Mouse (Mus musculus) stomach, embryonic 14.5 days (tissue): ENCODE results near the gene Dvl3. TPM values are rescaled to one million over a fixed set of nuclear protein-coding genes. Genes with fewer than 3 reads are reported as not detected.

Experiments used
- ATAC-seq: fragments of 200-750 bp; cut with Nextera tagmentation; 2 replicates; pipeline ENCODE4 v1.8.0; 2017; ENCODE audit warnings: low read depth, moderate TSS enrichment; ENCODE audit not compliant: insufficient number of reproducible peaks, insufficient read depth, low FRiP score
- H3K27ac ChIP-seq: fragments of 300-500 bp; sonication (generic); 2 replicates; pipeline ENCODE4 v1.5.1; 2014; ENCODE audit warnings: mild to moderate bottlenecking, low read length, moderate library complexity, mixed read lengths
- H3K27me3 ChIP-seq: fragments of 300-500 bp; sonication (generic); 2 replicates; pipeline ENCODE4 v1.6.1; 2014; ENCODE audit warnings: low read length, control low read depth, mixed read lengths; ENCODE audit not compliant: control insufficient read depth, insufficient read depth
- H3K36me3 ChIP-seq: fragments of 300-500 bp; sonication (generic); 2 replicates; pipeline ENCODE4 v1.6.1; 2014; ENCODE audit warnings: mild to moderate bottlenecking, control low read depth, low read length, moderate library complexity, mixed read lengths; ENCODE audit not compliant: control insufficient read depth, insufficient read depth
- H3K4me1 ChIP-seq: fragments of 300-500 bp; sonication (generic); 2 replicates; pipeline ENCODE4 v1.6.1; 2014; ENCODE audit warnings: low read length, control low read depth, mixed read lengths; ENCODE audit not compliant: control insufficient read depth, insufficient read depth
- H3K4me2 ChIP-seq: fragments of 300-500 bp; sonication (generic); replicated peaks from 2 replicates; pipeline ENCODE4 v1.6.1; 2014; ENCODE audit warnings: low read depth, low read length, control low read depth
- H3K4me3 ChIP-seq: fragments of 300-500 bp; sonication (generic); 2 replicates; pipeline ENCODE4 v1.5.1; 2014; ENCODE audit warnings: low read depth, low read length, control low read depth
- H3K9ac ChIP-seq: fragments of 300-500 bp; sonication (generic); replicated peaks from 2 replicates; pipeline ENCODE4 v1.6.1; 2014; ENCODE audit warnings: low read depth, mild to moderate bottlenecking, control low read depth, low read length, moderate library complexity, mixed read lengths
- H3K9me3 ChIP-seq: fragments of 300-500 bp; sonication (generic); 2 replicates; pipeline ENCODE4 v1.6.1; 2016; ENCODE audit warnings: low read depth, low read length, control low read depth; ENCODE audit not compliant: control insufficient read depth
- WGBS: fragments of 180-500 bp; shearing (Covaris S2); extraction: QIAGEN DNeasy Blood & Tissue Kit; methylation state at CpG from one replicate; pipeline ENCODE4 v1.1.7; 2014; 5-methylcytosine and 5-hydroxymethylcytosine counted together
- polyA plus RNA-seq: library from polyadenylated mRNA; unstranded; fragments of >200 nt; fragmentation: Nextera tagmentation; extraction: Ambion mirVana; gene quantifications from 2 replicates; pipeline ENCODE4 v1.2.1, GENCODE M21; 2014

Gene Dvl3
- 29.2 and 31.7 TPM in 2 replicates for polyA plus RNA-seq

DNA sequence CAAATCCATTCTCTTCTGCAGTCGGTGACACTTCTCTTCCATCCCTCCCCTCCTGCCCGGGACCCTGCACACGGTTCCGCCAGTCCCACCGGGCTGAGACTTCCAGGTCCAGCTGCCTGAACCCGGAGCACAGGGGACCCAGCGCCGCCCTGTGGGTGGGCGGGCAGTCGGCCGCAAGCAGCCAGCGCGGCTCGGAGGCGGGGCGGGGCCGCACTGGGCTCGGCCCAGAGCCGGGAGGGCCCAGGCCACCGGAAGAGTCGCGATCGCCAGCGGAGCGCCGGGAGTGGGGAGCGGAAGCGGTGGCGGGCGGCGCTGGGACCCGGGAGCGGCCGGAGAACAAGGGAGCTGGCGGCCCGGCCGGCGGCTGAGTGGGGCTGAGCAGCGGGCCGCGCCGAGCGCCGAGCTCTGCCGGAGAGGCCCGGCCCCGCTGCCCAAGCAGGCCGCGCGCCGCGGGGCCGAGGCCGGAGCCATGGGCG, at the start of gene Dvl3:
Gene Dvl3 (plus strand): TSS at position 257 of the 476 bp plus-strand sequence.
- WGBS = 1% methylated on average over 53 of the region's 55 CpGs
- Histone ChIP-seq H3K27me3 (no peaks in the 10 kb centered on the region), H3K4me1 (0 out of 2 replicates have a peak, but pooled peaks cover 10% of the 10 kb centered on the region), H3K9ac (peak within 1 kb of the TSS; percentile 90), H3K4me2 (peak within 1 kb of the TSS; percentile 82), H3K4me3 (peak within 1 kb of the TSS; percentile 94), H3K36me3 (peaks cover 5% of the 10 kb centered on the region), H3K9me3 (no peaks in the 10 kb centered on the region), H3K27ac (peak within 1 kb of the TSS; percentile 94)
- peak; percentile 96 for ATAC-seq

DNA sequence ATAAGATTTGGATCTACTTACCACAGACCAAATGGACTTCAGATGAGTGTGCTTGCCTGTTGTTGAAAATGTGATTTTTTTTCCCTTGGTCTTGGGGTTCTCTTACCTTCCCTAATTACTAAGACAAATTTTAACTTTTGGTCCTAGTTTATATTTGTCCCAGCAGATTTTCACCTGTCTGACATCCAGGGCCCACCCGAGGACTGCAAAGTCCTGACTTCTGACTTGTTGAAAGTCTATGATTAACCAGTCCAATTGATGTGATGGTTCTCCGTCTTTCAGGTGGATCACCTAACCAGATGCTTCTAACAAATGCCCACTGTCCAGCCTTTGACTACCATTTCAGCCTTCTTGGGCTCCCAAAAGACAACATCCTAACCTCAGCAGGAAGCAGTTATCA, 45.8 kb upstream of the Dvl3 start:
- Histone ChIP-seq H3K4me1 (no peaks in the 10 kb centered on the region), H3K36me3 (no peaks in the 10 kb centered on the region), H3K4me3 (no peak overlapping the region), H3K27ac (no peak overlapping the region), H3K27me3 (no peaks in the 10 kb centered on the region), H3K9me3 (no peaks in the 10 kb centered on the region), H3K9ac (no peak overlapping the region), H3K4me2 (no peak overlapping the region)
- 90% methylated on average over 2 of the region's 2 CpGs for WGBS
- ATAC-seq = no peak

DNA sequence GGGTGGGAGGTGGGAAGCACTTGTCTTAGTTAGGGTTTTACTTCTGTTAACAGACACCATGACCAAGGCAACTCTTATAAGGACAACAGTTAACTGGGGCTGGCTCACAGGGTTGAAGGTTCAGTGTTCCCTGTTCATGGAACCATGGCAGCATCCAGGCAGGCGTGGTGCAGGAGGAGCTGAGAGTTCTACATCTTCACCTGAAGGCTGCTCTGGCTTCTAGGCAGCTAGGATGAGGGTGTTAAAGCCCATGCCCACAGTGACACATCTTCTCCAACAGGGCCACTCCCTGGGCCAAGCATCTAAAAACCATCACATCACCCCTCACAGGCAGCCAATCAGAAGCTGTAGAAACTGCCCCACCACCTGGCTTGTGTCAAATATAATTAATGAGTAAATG, 45.1 kb upstream of the Dvl3 start:
- WGBS = 71% methylated on average over 1 of the region's 1 CpGs
- no peak overlapping the region for H3K27ac ChIP-seq
- no peak for ATAC-seq

DNA sequence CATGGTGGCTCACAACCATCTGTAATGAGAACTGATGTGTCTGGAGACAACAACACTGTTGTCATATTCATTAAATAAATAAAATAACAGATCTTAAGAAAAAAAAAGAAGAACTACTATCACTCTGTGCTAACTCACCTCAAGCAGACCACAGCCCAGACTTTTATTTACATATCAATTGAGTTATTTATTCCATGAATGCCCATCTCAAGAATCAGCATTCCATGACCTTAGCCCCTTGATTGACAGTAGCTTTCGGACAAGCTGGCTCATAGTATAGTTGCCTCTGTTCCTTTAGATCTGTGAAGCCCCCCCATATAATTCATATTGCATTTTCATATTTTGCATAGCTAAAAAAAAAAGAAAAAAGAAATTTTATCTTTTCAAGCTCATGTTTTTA, 43.0 kb upstream of the Dvl3 start:
- WGBS = 77% methylated on average over 1 of the region's 1 CpGs
- H3K4me1 ChIP-seq = peaks cover 5% of the 10 kb centered on the region; the same call in 1 of the 2 replicates
- H3K9ac ChIP-seq = no peak overlapping the region
- H3K27ac ChIP-seq = no peak overlapping the region
- no peaks in the 10 kb centered on the region for H3K36me3 ChIP-seq
- no peaks in the 10 kb centered on the region for H3K9me3 ChIP-seq
- no peaks in the 10 kb centered on the region for H3K27me3 ChIP-seq
- ATAC-seq = no peak
- no peak overlapping the region for H3K4me2 ChIP-seq
- H3K4me3 ChIP-seq = no peak overlapping the region

More for the DNA sequence above, 45.1 kb upstream of the Dvl3 start:
- H3K27me3 ChIP-seq = no peaks in the 10 kb centered on the region
- no peaks in the 10 kb centered on the region for H3K4me1 ChIP-seq
- H3K4me2 ChIP-seq = no peak overlapping the region
- no peak overlapping the region for H3K9ac ChIP-seq
- H3K36me3 ChIP-seq = no peaks in the 10 kb centered on the region
- H3K9me3 ChIP-seq = no peaks in the 10 kb centered on the region
- H3K4me3 ChIP-seq = no peak overlapping the region

DNA sequence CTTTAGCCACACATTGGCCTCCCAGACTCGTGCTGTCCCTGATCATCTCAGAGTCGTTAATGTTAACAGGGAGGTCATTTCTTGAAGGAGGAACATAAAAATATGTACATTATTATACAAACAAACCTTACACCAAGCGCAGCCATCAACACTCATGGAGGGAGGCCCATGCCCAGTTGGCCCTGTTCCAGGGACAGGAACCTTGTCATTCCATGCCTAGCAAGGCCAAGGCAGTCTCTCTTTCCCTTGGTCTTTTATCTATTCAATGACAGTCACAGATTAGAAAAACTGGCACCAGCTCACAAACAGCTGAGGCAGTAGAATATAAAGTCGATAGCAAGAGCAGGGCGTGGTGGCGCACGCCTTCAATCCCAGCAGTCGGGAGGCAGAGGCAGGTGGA, 42.6 kb upstream of the Dvl3 start:
- no peak for ATAC-seq
- Histone ChIP-seq H3K4me3 (no peak overlapping the region), H3K27ac (no peak overlapping the region), H3K36me3 (no peaks in the 10 kb centered on the region), H3K9me3 (no peaks in the 10 kb centered on the region), H3K4me2 (no peak overlapping the region), H3K4me1 (peaks cover 5% of the 10 kb centered on the region; the same call in 1 of the 2 replicates), H3K9ac (no peak overlapping the region), H3K27me3 (no peaks in the 10 kb centered on the region)
- 85% methylated on average over 8 of the region's 8 CpGs for WGBS

DNA sequence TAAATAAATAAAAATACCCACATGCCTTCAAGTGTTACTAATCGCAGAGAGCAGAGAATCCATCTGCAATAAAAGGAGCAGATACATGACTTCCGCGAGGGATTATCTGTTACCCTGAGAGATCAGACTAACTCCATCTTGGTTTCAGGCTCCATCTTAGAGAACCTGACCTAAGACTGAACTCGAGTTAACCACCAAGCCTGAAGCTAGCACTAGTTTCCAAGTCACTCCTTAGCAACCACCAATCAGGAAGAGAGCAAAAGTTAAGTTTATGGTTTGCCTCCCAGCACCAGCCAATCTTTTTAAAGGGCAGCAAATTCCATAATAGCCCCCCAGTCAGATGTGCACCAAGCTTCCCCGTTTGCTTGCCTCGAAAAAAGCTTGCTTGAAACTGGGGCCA, 42.0 kb upstream of the Dvl3 start:
- Histone ChIP-seq H3K4me3 (no peak overlapping the region), H3K27me3 (no peaks in the 10 kb centered on the region), H3K27ac (no peak overlapping the region), H3K9ac (no peak overlapping the region), H3K36me3 (no peaks in the 10 kb centered on the region), H3K9me3 (no peaks in the 10 kb centered on the region), H3K4me1 (peaks cover 5% of the 10 kb centered on the region; the same call in 1 of the 2 replicates), H3K4me2 (no peak overlapping the region)
- ATAC-seq = no peak
- 79% methylated on average over 6 of the region's 6 CpGs for WGBS

DNA sequence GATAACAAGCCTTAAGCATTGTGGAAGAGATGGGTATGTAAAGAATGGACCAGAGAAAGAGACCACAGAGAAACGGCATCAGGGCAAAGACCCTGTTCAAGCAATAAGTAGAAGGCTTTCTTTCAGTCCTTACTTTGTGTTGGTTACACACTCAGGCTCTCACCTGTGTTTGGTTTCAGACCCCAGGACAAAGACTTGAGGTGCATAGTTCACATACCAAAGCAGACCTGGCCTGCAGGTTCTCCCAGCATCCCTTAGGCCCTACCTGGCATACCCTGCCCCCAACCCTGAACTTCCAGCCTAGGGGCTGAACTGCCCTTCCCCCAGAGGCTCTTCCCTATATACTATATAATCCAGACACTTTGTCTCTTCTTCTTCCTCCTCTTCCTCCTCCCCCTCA, 41.4 kb upstream of the Dvl3 start:
- H3K9me3 ChIP-seq = no peaks in the 10 kb centered on the region
- 70% methylated on average over 1 of the region's 1 CpGs for WGBS
- peaks cover 5% of the 10 kb centered on the region; the same call in 1 of the 2 replicates for H3K4me1 ChIP-seq
- H3K27me3 ChIP-seq = no peaks in the 10 kb centered on the region
- ATAC-seq = no peak
- no peak overlapping the region for H3K9ac ChIP-seq
- H3K36me3 ChIP-seq = no peaks in the 10 kb centered on the region
- no peak overlapping the region for H3K4me2 ChIP-seq
- H3K27ac ChIP-seq = no peak overlapping the region
- H3K4me3 ChIP-seq = no peak overlapping the region

DNA sequence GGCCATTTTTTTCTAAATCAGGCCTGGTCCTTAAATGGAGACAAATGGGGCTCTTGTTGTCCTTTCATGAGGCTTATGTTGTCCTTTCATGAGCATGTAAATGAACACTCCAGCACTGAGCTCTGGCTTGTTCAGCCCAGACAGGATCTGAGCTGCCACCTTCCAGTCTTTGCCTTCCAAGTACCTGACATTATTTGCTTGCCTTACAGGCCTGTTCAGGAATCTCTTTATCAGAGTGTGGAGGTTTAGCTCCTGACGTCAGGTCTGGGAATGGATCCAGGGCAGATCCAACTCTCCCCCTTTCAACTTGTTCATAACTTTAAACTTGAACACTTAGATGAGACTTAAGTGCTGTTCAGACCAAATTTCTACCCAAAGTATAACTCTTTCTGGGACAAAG, 39.9 kb upstream of the Dvl3 start:
- ATAC-seq = peak; percentile 83
- H3K4me3 ChIP-seq = no peak overlapping the region
- H3K4me2 ChIP-seq = no peak overlapping the region
- H3K27me3 ChIP-seq = no peaks in the 10 kb centered on the region
- no peak overlapping the region for H3K9ac ChIP-seq
- peaks cover 5% of the 10 kb centered on the region; the same call in 1 of the 2 replicates for H3K4me1 ChIP-seq
- peak overlapping the region; percentile 77 for H3K27ac ChIP-seq
- H3K36me3 ChIP-seq = no peaks in the 10 kb centered on the region
- no peaks in the 10 kb centered on the region for H3K9me3 ChIP-seq
- WGBS = 9% methylated on average over 1 of the region's 1 CpGs

DNA sequence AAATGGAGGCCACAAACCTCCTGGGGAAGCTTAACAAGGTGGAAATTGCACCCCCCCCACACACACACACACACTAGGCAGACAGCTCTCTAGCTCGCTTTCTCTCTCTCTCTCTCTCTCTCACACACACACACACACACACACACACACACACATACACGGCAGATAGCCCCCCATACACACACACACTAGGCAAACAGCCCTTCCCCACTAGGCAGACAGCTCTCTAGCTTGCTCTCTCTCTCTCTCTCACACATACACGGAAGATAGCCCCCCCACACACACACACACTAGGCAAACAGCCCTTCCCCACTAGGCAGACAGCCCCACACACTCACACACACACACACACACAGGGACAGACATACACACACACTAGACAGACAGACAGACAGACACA, 39.5 kb upstream of the Dvl3 start:
- Histone ChIP-seq H3K9ac (no peak overlapping the region), H3K27ac (peak overlapping the region; percentile 77), H3K4me3 (no peak overlapping the region), H3K27me3 (no peaks in the 10 kb centered on the region), H3K4me1 (peaks cover 5% of the 10 kb centered on the region; the same call in 1 of the 2 replicates), H3K36me3 (no peaks in the 10 kb centered on the region), H3K4me2 (no peak overlapping the region), H3K9me3 (no peaks in the 10 kb centered on the region)
- ATAC-seq = peak; percentile 57
- 13% methylated on average over 2 of the region's 3 CpGs for WGBS
